Mouse (Mus musculus): ENCODE measurements around the gene Glul.
"Not testable (repeated sequence)": the region's sequence is repeated elsewhere in the genome, so short reads cannot be mapped to it uniquely, and the experiment has no call there.

The Glul gene

GRCm38 (mm10) chr1:153899731-153900380 is at the start of gene Glul, which contains the start of gene Teddm2:
TSS of gene Glul (plus strand) at chr1:153899944.
TSS of gene Teddm2 (minus strand) at chr1:153900228.
- DNase-seq (ENCODE audit: low spot score in 2 of 2): peak; percentile 85 to 91

- DNase-seq (ENCODE audit: low spot score in 2 of 2): not testable (repeated sequence)
Measured at GRCm38 (mm10) chr1:153852696-153853095, 47.0 kb upstream of the Glul start.

GRCm38 (mm10) chr1:153855946-153856345 is 43.8 kb upstream of the Glul start:
- DNase-seq (ENCODE audit: low spot score in 2 of 2): no peak

GRCm38 (mm10) chr1:153874045-153874444 is 25.7 kb upstream of the Glul start, which contains the start of gene Teddm1b:
TSS of gene Teddm1b (plus strand) at chr1:153874345.
- no peak for DNase-seq (ENCODE audit: low spot score in 2 of 2)

GRCm38 (mm10) chr1:153880391-153880790 is 19.4 kb upstream of the Glul start:
- DNase-seq (ENCODE audit: low spot score in 2 of 2): peak in 1 of 2 experiments; percentile 15

- no peak for DNase-seq (ENCODE audit: low spot score in 2 of 2)
Measured at GRCm38 (mm10) chr1:153886024-153886633, 13.6 kb upstream of the Glul start.

- no peak for DNase-seq (ENCODE audit: low spot score in 2 of 2)
Measured at GRCm38 (mm10) chr1:153890121-153890520, 9.6 kb upstream of the Glul start.

GRCm38 (mm10) chr1:153891442-153891841 is 8.3 kb upstream of the Glul start, which contains the start of gene Teddm1a:
TSS of gene Teddm1a (plus strand) at chr1:153891742.
- DNase-seq (ENCODE audit: low spot score in 2 of 2): no peak

- DNase-seq (ENCODE audit: low spot score in 2 of 2): no peak
Measured at GRCm38 (mm10) chr1:153893746-153894145, 6.0 kb upstream of the Glul start.

GRCm38 (mm10) chr1:153894201-153894893 is 5.4 kb upstream of the Glul start:
- no peak for DNase-seq (ENCODE audit: low spot score in 2 of 2)

- DNase-seq (ENCODE audit: low spot score in 2 of 2): peak; percentile 33 to 60
Measured at GRCm38 (mm10) chr1:153894979-153895378, 4.8 kb upstream of the Glul start.

- no peak for DNase-seq (ENCODE audit: low spot score in 2 of 2)
Measured at GRCm38 (mm10) chr1:153897196-153897595, 2.5 kb upstream of the Glul start.

- DNase-seq (ENCODE audit: low spot score in 2 of 2): no peak
Measured at GRCm38 (mm10) chr1:153898989-153899730, 584 bp upstream of the Glul start.

GRCm38 (mm10) chr1:153900381-153900780 is 637 bp downstream of the Glul start:
- peak in 1 of 2 experiments; percentile 43 for DNase-seq (ENCODE audit: low spot score in 2 of 2)

GRCm38 (mm10) chr1:153900860-153901730 is 1.4 kb downstream of the Glul start:
- DNase-seq (ENCODE audit: low spot score in 2 of 2): no peak

- no peak for DNase-seq (ENCODE audit: low spot score in 2 of 2)
Measured at GRCm38 (mm10) chr1:153903006-153903405, 3.3 kb downstream of the Glul start.

GRCm38 (mm10) chr1:153904236-153904635 is 4.5 kb downstream of the Glul start:
- no peak for DNase-seq (ENCODE audit: low spot score in 2 of 2)

GRCm38 (mm10) chr1:153905884-153906283 is 6.1 kb downstream of the Glul start:
- DNase-seq (ENCODE audit: low spot score in 2 of 2): no peak

GRCm38 (mm10) chr1:153908208-153908607 is 8.5 kb downstream of the Glul start:
- no peak for DNase-seq (ENCODE audit: low spot score in 2 of 2)

GRCm38 (mm10) chr1:153908741-153909140 is 9.0 kb downstream of the Glul start:
- DNase-seq (ENCODE audit: low spot score in 2 of 2): no peak
